Mouse (Mus musculus) midbrain, embryonic 12.5 days (tissue): ENCODE measurements around the gene Cnot6l. TPM values are rescaled to one million over a fixed set of nuclear protein-coding genes. Genes with fewer than 3 reads are reported as not detected.

Source experiments
- ATAC-seq: fragments of 200-750 bp; cut with Nextera tagmentation; 2 replicates; pipeline ENCODE4 v1.8.0; 2017; ENCODE audit warnings: low read depth, moderate TSS enrichment, moderate library complexity; ENCODE audit not compliant: low FRiP score
- H3K27ac ChIP-seq: fragments of 300-500 bp; sonication (generic); replicated peaks from 2 replicates; pipeline ENCODE4 v1.5.1; 2016; ENCODE audit warnings: mild to moderate bottlenecking
- H3K27me3 ChIP-seq: fragments of 300-500 bp; sonication (generic); 2 replicates; pipeline ENCODE4 v1.6.1; 2016; ENCODE audit warnings: mild to moderate bottlenecking
- H3K36me3 ChIP-seq: fragments of 300-500 bp; sonication (generic); 2 replicates; pipeline ENCODE4 v1.6.1; 2016
- H3K4me1 ChIP-seq: fragments of 300-500 bp; sonication (generic); 2 replicates; pipeline ENCODE4 v1.6.1; 2016
- H3K4me2 ChIP-seq: fragments of 300-500 bp; sonication (generic); replicated peaks from 2 replicates; pipeline ENCODE4 v1.6.1; 2016; ENCODE audit warnings: mild to moderate bottlenecking, moderate library complexity
- H3K4me3 ChIP-seq: fragments of 300-500 bp; sonication (generic); 2 replicates; pipeline ENCODE4 v1.5.1; 2016; ENCODE audit warnings: mild to moderate bottlenecking
- H3K9ac ChIP-seq: fragments of 300-500 bp; sonication (generic); replicated peaks from 2 replicates; pipeline ENCODE4 v1.6.1; 2016; ENCODE audit warnings: mild to moderate bottlenecking, moderate library complexity
- H3K9me3 ChIP-seq: fragments of 300-500 bp; sonication (generic); 2 replicates; pipeline ENCODE4 v1.6.1; 2016; ENCODE audit warnings: mild to moderate bottlenecking
- WGBS: fragments of 180-500 bp; shearing (Covaris S2); methylation state at CpG from one replicate; pipeline ENCODE4 v1.1.7; 2016; 5-methylcytosine and 5-hydroxymethylcytosine counted together
- polyA plus RNA-seq: library from polyadenylated mRNA; unstranded; fragments of >200 nt; fragmentation: Nextera tagmentation; extraction: Ambion mirVana; gene quantifications from 2 replicates; pipeline ENCODE4 v1.2.1, GENCODE M21; 2016

Cnot6l gene
- 12.4 and 16.8 TPM in 2 replicates for polyA plus RNA-seq

DNA sequence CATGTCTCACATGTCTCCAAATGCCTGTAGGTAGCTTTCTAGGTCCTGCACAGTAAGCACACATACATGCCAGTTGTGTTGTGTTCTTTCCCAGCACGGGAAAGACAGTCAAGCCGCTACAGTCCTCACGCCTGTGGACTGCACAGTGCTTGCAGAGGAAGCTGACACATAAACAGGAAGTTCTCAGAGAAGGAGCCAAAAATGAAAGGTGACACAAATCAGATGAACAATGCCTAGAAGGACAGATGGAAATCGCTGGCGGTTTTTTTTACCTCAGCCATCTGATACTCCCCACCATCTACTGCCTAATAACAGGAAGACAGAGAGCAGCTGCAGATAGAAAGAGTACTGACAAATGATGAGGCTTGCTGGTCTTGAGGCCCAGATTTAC is at the start of gene Cnot6l:
Cnot6l (minus strand) TSS at position 151 of the 391 bp plus-strand sequence.
- Histone ChIP-seq H3K36me3 (no peaks in the 10 kb centered on the region), H3K9me3 (peaks cover 3% of the 10 kb centered on the region; the same call in 1 of the 2 replicates), H3K9ac (peak within 1 kb of the TSS; percentile 67), H3K27ac (peak within 1 kb of the TSS; percentile 99; the same call in 1 of the 2 replicates), H3K4me3 (peak within 1 kb of the TSS; percentile 84), H3K4me1 (peaks cover 12% of the 10 kb centered on the region), H3K4me2 (peak within 1 kb of the TSS; percentile 75), H3K27me3 (no peaks in the 10 kb centered on the region)
- 56% methylated on average over 5 of the region's 5 CpGs for WGBS
- no peak for ATAC-seq

DNA sequence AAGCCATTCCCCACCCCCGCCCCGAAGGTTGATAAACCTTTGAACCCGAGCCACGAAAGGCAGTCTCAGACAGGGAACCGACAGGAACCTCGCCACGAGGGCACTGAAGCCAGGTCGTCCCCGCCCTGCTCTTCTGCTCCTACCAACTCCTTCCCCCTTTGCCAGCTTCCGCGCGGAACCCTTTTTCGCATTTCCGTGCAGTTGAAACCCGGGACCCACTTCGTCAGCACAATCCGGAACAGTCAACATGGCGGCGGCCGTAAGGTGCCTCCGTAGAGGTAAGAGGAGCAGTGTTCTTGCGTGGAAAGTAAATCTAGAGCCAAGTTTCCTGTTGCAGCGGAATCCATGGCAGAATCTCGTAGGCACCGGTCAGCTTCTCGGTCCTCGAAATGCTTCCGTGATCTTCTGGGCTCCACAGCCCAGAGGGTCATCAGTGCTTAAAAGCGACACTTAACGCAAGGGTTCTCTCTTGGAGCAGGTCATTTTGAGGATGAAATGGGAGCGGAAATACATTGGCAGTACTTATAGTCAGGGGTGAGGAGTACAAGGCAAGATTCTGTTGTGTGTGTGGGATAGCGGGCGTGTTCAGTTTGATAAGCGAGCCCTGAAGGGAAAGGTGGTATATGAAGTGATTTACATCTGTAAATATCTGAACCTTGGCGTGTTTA is 46.1 kb upstream of the Cnot6l start:
- WGBS, result under 1% methylated on average over 35 of the region's 35 CpGs
- Histone ChIP-seq H3K9me3 (no peaks in the 10 kb centered on the region), H3K4me3 (peak overlapping the region; percentile 74), H3K27me3 (no peaks in the 10 kb centered on the region), H3K4me2 (peak overlapping the region; percentile 70), H3K4me1 (peaks cover 13% of the 10 kb centered on the region), H3K9ac (peak overlapping the region; percentile 77), H3K27ac (peak overlapping the region; percentile 67), H3K36me3 (peaks cover 4% of the 10 kb centered on the region)
- peak; percentile 90 for ATAC-seq

DNA sequence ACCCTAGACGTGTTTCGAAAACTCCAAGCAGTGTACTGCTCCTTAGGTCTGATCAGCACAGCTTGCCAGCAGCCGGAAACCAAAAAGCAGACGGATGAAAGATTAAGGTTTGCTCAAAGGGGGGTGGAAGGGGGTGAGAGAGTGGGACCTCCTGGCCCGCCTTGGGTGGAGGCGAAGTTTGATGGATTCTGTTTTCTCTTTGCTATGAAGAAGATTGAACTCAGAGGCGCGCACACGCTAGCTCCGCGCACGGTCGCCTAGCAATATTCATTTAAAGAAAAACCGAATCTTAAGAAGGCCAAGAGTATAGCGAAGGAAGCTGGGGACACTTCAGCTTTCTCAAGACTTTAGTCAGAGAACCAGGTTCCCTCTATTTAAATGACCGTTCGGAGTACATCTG is 45.5 kb upstream of the Cnot6l start, which contains the start of gene Mrpl1:
Mrpl1 (plus strand) TSS at position 35 of the 400 bp plus-strand sequence.
- 4% methylated on average over 17 of the region's 17 CpGs for WGBS
- peak within 1 kb of the TSS; percentile 77 for H3K9ac ChIP-seq
- H3K27ac ChIP-seq, result peak within 1 kb of the TSS; percentile 67
- peaks cover 4% of the 10 kb centered on the region for H3K36me3 ChIP-seq
- peak within 1 kb of the TSS; percentile 70 for H3K4me2 ChIP-seq
- peak; percentile 64 for ATAC-seq
- H3K27me3 ChIP-seq, result no peaks in the 10 kb centered on the region
- peaks cover 13% of the 10 kb centered on the region for H3K4me1 ChIP-seq
- peak within 1 kb of the TSS; percentile 74 for H3K4me3 ChIP-seq
- H3K9me3 ChIP-seq, result no peaks in the 10 kb centered on the region

DNA sequence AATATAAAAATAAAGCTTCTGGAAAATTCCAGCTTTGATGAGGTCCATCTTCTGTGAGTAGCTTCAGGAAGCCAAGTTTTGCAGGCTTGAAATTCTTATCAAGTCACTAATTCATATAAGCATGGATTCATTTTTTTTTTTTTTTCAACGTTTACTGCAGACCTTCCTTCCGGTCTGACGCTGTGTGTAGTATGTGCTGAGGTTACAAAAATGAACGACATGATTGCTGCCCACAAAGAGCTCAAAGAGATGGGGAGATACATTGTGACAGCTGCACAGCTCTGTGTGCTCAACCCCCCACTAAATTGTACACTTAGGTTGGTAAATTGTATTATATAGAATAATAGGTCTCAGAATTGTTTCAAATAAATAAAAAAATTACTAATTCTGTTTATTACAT is 44.6 kb upstream of the Cnot6l start:
- Histone ChIP-seq H3K4me2 (no peak overlapping the region), H3K27me3 (no peaks in the 10 kb centered on the region), H3K9ac (no peak overlapping the region), H3K36me3 (no peaks in the 10 kb centered on the region), H3K27ac (no peak overlapping the region), H3K4me1 (peaks cover 13% of the 10 kb centered on the region), H3K4me3 (no peak overlapping the region), H3K9me3 (no peaks in the 10 kb centered on the region)
- whole genome bisulfite sequencing, result 73% methylated on average over 4 of the region's 4 CpGs
- ATAC-seq, result no peak

DNA sequence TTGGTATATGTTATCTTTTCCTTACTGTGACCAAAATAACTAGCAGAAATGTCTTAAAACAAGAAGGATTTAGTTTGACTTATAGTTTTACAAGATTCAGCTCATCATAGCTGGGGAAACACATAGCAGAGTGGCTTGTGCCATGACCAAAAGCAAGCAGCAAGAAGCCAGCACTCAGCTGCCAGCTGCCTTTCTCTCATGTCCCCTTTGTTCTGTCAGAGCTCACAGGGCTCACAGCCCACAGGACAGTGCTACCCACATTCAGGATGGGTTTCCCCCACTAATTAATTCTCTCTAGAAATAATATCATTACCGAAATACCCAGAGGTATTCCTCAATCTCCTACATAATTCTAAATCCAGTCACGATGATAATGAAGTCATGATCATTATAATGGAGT is 43.6 kb upstream of the Cnot6l start:
- H3K27ac ChIP-seq, result no peak overlapping the region
- 74% methylated on average over 2 of the region's 2 CpGs for WGBS
- no peak overlapping the region for H3K4me3 ChIP-seq
- no peak for ATAC-seq
- H3K36me3 ChIP-seq, result no peaks in the 10 kb centered on the region
- H3K27me3 ChIP-seq, result no peaks in the 10 kb centered on the region
- no peak overlapping the region for H3K9ac ChIP-seq
- H3K4me2 ChIP-seq, result no peak overlapping the region
- H3K4me1 ChIP-seq, result peaks cover 13% of the 10 kb centered on the region
- H3K9me3 ChIP-seq, result no peaks in the 10 kb centered on the region

DNA sequence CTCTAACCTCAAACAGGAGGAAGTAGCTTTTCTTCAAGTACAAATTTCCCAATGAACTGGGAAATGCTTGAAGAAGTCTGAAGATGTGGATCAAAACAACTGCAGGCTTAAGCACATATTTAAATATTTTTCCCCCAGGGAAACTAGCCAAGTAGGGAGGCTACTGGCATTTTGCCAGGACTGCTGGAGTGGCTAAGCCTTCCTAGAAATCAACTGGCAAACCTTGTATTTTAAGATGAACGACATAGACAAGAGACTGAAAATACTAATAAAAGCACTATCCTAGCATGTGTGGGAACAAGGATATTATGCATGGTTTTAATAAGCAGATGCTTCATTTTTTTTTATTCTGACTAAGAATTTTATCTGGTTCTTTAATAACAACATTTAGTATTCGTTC is 42.9 kb upstream of the Cnot6l start:
- ATAC-seq, result no peak
- Histone ChIP-seq H3K4me1 (peaks cover 13% of the 10 kb centered on the region), H3K4me2 (no peak overlapping the region), H3K27me3 (no peaks in the 10 kb centered on the region), H3K9ac (no peak overlapping the region), H3K9me3 (no peaks in the 10 kb centered on the region), H3K4me3 (no peak overlapping the region), H3K27ac (no peak overlapping the region), H3K36me3 (no peaks in the 10 kb centered on the region)
- WGBS, result 73% methylated on average over 2 of the region's 2 CpGs

DNA sequence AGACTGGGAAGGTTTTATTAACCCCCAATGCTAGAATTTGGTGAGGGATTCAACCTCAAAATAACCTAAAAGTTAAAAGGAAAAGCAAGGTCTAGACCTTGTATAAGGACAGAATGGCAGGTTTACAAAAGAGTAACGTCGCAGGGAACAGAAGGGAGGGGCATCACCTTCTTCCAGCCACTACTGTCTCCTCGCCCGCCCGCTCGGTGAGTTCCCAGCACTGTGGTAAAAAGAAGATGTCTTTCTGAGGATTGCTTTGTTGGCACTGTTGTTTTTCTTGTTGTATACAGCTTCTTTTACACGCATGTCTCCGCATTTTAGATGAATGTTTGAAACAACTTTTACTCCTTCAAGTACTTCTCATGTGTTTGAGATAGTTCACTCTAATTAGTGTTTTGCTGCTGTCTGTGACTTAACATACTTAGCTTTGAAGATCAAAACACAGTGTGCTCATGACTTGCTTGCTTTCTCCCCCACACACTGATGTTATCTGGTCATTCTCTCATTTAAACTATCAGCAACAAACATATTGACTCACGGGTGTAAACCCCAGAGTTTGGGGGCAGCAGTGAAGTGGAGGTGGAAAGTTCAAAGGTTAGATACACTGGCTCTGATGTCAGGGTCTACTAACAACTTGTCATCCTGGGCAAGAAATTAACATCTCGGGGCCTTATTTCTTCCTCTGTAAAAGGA is 37.6 kb upstream of the Cnot6l start:
- Histone ChIP-seq H3K36me3 (no peaks in the 10 kb centered on the region), H3K27ac (no peak overlapping the region), H3K4me1 (no peaks in the 10 kb centered on the region), H3K27me3 (no peaks in the 10 kb centered on the region), H3K9me3 (no peaks in the 10 kb centered on the region), H3K4me2 (no peak overlapping the region), H3K9ac (no peak overlapping the region), H3K4me3 (no peak overlapping the region)
- no peak for ATAC-seq
- 83% methylated on average over 10 of the region's 10 CpGs for WGBS

DNA sequence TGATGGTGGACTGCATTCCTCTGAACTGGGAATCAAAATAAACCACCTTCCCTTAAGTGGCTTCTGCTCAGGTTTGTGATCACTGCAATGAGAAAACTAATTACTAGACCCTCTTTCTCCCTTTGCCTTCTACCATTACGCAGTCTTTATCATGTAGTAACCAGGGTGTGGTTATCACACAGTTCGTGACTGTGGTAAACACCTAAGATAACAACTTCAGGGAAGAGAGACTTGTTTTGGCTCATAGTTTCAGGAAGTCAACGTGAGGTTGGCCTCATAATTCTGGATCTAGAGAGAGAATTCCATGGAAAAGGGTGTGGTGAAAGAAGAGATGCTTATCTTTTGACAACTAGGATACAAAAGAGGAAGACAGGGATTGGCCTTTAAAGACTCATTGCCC is 36.3 kb upstream of the Cnot6l start:
- Histone ChIP-seq H3K4me3 (no peak overlapping the region), H3K4me2 (no peak overlapping the region), H3K9ac (no peak overlapping the region), H3K27ac (no peak overlapping the region), H3K4me1 (no peaks in the 10 kb centered on the region), H3K27me3 (no peaks in the 10 kb centered on the region), H3K36me3 (no peaks in the 10 kb centered on the region), H3K9me3 (no peaks in the 10 kb centered on the region)
- no peak for ATAC-seq
- WGBS, result 80% methylated on average over 3 of the region's 3 CpGs

DNA sequence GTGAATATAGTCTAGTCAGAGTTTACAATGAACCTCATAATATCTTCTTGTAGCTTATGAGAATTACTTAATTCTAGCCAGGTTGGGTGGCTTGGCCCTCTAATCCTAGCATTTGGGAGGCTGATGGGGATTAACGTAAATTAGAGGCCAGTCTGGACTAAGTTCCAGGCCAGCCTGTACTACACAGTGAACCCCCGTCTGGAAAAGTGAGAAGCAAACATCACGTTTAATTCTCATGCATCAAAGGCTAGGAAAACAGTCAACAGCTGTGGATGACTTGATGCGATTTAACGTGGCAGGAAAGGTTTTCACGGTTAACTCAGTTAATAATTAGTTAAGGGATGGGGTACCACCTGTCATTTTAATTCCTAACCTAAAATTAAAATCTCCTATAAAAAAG is 34.3 kb upstream of the Cnot6l start:
- Histone ChIP-seq H3K9me3 (no peaks in the 10 kb centered on the region), H3K36me3 (no peaks in the 10 kb centered on the region), H3K4me1 (no peaks in the 10 kb centered on the region), H3K27me3 (no peaks in the 10 kb centered on the region), H3K4me2 (no peak overlapping the region), H3K27ac (no peak overlapping the region), H3K9ac (no peak overlapping the region), H3K4me3 (no peak overlapping the region)
- 70% methylated on average over 6 of the region's 6 CpGs for WGBS
- no peak for ATAC-seq

DNA sequence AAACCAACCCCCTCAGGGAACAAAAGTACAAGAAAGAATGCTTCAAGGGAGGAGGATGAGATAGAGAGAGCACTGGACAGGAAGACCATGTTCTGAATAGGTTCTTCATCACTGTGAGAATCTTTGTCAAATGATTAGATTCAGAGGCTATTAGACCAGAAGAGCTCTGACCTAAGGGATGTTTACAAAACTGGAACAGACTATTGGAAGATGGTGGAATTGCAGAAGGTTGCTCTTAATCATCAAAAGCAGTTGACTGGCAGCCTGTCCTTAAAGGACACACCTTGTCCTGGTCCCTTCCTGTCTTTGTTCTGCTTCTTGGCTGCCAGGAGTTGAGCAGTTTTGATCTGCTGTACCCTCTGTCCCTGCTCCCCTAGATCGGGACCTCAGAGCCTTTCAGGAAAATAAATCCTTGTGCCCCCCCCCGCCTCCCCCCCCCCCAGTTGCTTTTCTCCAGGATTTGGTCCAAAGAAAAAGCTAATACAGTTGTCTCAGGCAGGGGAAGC is 32.6 kb upstream of the Cnot6l start:
- Histone ChIP-seq H3K4me2 (no peak overlapping the region), H3K27ac (no peak overlapping the region), H3K9ac (no peak overlapping the region), H3K4me1 (no peaks in the 10 kb centered on the region), H3K27me3 (no peaks in the 10 kb centered on the region), H3K36me3 (no peaks in the 10 kb centered on the region), H3K4me3 (no peak overlapping the region), H3K9me3 (no peaks in the 10 kb centered on the region)
- 54% methylated on average over 2 of the region's 2 CpGs for WGBS
- no peak for ATAC-seq

DNA sequence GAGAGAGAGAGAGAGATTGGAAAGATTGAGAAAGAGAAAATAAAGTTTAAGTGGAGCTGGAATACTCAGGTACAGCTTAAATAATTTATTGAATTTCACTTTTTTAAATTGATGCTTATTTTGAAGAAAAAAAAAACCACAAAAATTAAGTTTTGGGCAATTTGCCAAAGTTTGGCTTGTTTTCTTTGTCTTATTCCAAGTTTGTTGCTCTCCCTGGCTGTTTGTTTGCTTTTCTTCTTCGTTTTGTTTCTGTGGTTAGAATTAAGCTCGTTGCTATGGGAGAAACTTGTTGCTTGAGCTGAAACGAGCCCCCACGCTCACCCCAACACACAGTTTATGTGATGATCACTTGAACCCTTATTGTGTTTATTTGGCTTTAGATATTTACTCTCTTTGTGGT is 27.3 kb upstream of the Cnot6l start:
- Histone ChIP-seq H3K4me2 (no peak overlapping the region), H3K4me3 (no peak overlapping the region), H3K27ac (no peak overlapping the region), H3K36me3 (no peaks in the 10 kb centered on the region), H3K9ac (no peak overlapping the region), H3K9me3 (no peaks in the 10 kb centered on the region), H3K4me1 (no peaks in the 10 kb centered on the region), H3K27me3 (no peaks in the 10 kb centered on the region)
- ATAC-seq, result no peak
- WGBS, result 65% methylated on average over 4 of the region's 4 CpGs

DNA sequence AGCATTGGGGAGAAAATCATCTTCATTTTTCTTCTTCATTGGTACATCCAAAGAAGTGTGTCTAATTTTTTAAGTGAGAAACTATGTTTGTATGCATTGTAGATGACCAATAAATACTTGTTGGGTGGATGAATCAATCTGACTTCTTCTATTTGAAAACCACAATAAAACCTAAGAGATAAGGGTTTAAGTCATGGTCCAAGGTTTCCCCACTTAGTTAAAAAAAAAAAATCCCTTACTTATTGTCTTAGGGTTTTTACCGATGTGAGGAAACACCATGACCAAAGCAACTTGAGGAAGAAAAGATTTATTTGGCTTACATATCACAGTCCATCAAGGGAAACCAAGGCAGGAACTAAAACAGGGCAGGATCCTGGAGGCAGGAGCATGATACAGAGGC is 25.8 kb upstream of the Cnot6l start:
- no peaks in the 10 kb centered on the region for H3K36me3 ChIP-seq
- H3K9ac ChIP-seq, result no peak overlapping the region
- WGBS, result 91% methylated on average over 1 of the region's 1 CpGs
- no peaks in the 10 kb centered on the region for H3K27me3 ChIP-seq
- H3K4me2 ChIP-seq, result no peak overlapping the region
- H3K9me3 ChIP-seq, result no peaks in the 10 kb centered on the region
- no peak for ATAC-seq
- H3K27ac ChIP-seq, result no peak overlapping the region
- H3K4me3 ChIP-seq, result no peak overlapping the region
- no peaks in the 10 kb centered on the region for H3K4me1 ChIP-seq
